In genomic region chr13:41335767-41336166, GRCm38 (mm10) we compare ENCODE assay signal across 10 mouse cellular contexts.
DNase-seq lines count a peak whose midpoint lies in the region; ATAC-seq and TF ChIP-seq lines count a peak whose summit lies in the region.
"Had no signal": no experiment of that assay in that cellular context is flagged by ENCODE, and none has a peak within 500 bp of the region (broad histone marks: within the 10 kb centered on the region; RNA-seq: fewer than 3 reads in every experiment).

No protein-coding gene starts in this region.

- H3K36me3 ChIP-seq in heart, embryonic 13.5 days, result peaks cover 26% of the 10 kb centered on the region
- peaks cover 26% of the 10 kb centered on the region for H3K36me3 ChIP-seq in lung, postnatal 0 days (ENCODE audit: insufficient read depth, low read length)
- peaks cover 16% of the 10 kb centered on the region; the same call in 1 of the 2 replicates for H3K36me3 ChIP-seq in kidney, embryonic 16.5 days (ENCODE audit: insufficient read depth, low read length)
- H3K36me3 ChIP-seq in midbrain, embryonic 14.5 days (ENCODE audit: control insufficient read depth, insufficient read depth, low read length), result no peaks in the 10 kb centered on the region

- no peak for TF ChIP-seq EP300 in lung, postnatal 0 days (IDR thresholded peaks at IDR 0.05)

- no peaks in the 10 kb centered on the region for H3K9me3 ChIP-seq in heart, embryonic 13.5 days
- no peaks in the 10 kb centered on the region for H3K9me3 ChIP-seq in lung, postnatal 0 days (ENCODE audit: low read length)
- no peaks in the 10 kb centered on the region for H3K9me3 ChIP-seq in kidney, embryonic 16.5 days (ENCODE audit: low read length)
- no peaks in the 10 kb centered on the region for H3K9me3 ChIP-seq in midbrain, embryonic 14.5 days (ENCODE audit: control insufficient read depth, low read length)
- H3K9me3 ChIP-seq: hindbrain, embryonic 13.5 days had no signal

- H3K4me3 ChIP-seq in heart, embryonic 13.5 days, result no peak overlapping the region
- no peak overlapping the region for H3K4me3 ChIP-seq in lung, postnatal 0 days (ENCODE audit: low read depth, low read length)
- H3K4me3 ChIP-seq in kidney, embryonic 16.5 days (ENCODE audit: low read length), result no peak overlapping the region
- no peak overlapping the region for H3K4me3 ChIP-seq in midbrain, embryonic 14.5 days (replicated peaks; ENCODE audit: low read depth, low read length)
- H3K4me3 ChIP-seq: hindbrain, embryonic 13.5 days had no signal

- 75% methylated on average over 5 of the region's 5 CpGs for WGBS in heart, embryonic 13.5 days
- 68% methylated on average over 5 of the region's 5 CpGs for WGBS in lung, postnatal 0 days
- 59% methylated on average over 5 of the region's 5 CpGs for WGBS in kidney, embryonic 16.5 days
- WGBS in midbrain, embryonic 14.5 days, result 88% methylated on average over 5 of the region's 5 CpGs

- peak overlapping the region; percentile 26 for H3K4me2 ChIP-seq in heart, embryonic 13.5 days
- no peak overlapping the region for H3K4me2 ChIP-seq in lung, postnatal 0 days (replicated peaks; ENCODE audit: low read depth, low read length)
- H3K4me2 ChIP-seq in kidney, embryonic 16.5 days (replicated peaks; ENCODE audit: low read depth, low read length), result peak overlapping the region; percentile 10; the same call in 1 of the 2 replicates
- no peak overlapping the region for H3K4me2 ChIP-seq in midbrain, embryonic 14.5 days (ENCODE audit: low read length)
- H3K4me2 ChIP-seq: hindbrain, embryonic 13.5 days had no signal

- DNase-seq in heart, adult 8-10 months (ENCODE audit: low spot score), result no peak
- DNase-seq in lung, postnatal 0 days (ENCODE audit: low spot score), result no peak
- no peak for DNase-seq in lung, postnatal 25 days (ENCODE audit: low spot score)
- no peak for DNase-seq in spleen, adult 12 weeks (ENCODE audit: low spot score)
- DNase-seq in midbrain, embryonic 14.5 days, result no peak
- no peak for DNase-seq in right cerebral cortex, postnatal 4 days

- TF ChIP-seq CTCF in lung, postnatal 0 days (IDR thresholded peaks at IDR 0.05), result no peak

- H3K27me3 ChIP-seq in heart, embryonic 13.5 days (replicated peaks), result no peaks in the 10 kb centered on the region
- no peaks in the 10 kb centered on the region for H3K27me3 ChIP-seq in lung, postnatal 0 days (replicated peaks; ENCODE audit: insufficient read depth, low read length)
- no peaks in the 10 kb centered on the region for H3K27me3 ChIP-seq in kidney, embryonic 16.5 days (ENCODE audit: insufficient read depth, low read length)
- H3K27me3 ChIP-seq in midbrain, embryonic 14.5 days (ENCODE audit: control insufficient read depth, insufficient read depth, low read length), result no peaks in the 10 kb centered on the region
- H3K27me3 ChIP-seq: hindbrain, embryonic 13.5 days; Patski had no signal

- H3K9ac ChIP-seq in heart, embryonic 13.5 days, result peak overlapping the region; percentile 65
- H3K9ac ChIP-seq in lung, postnatal 0 days (replicated peaks; ENCODE audit: low read depth), result no peak overlapping the region
- peak overlapping the region; percentile 44; the same call in 1 of the 2 replicates for H3K9ac ChIP-seq in kidney, embryonic 16.5 days (replicated peaks; ENCODE audit: low read length)
- no peak overlapping the region for H3K9ac ChIP-seq in midbrain, embryonic 14.5 days (replicated peaks; ENCODE audit: low read length)
- H3K9ac ChIP-seq: hindbrain, embryonic 13.5 days had no signal

- no peak for ATAC-seq in heart, embryonic 13.5 days (ENCODE audit: extremely low read depth, insufficient number of reproducible peaks, low FRiP score, low TSS enrichment)
- ATAC-seq in lung, postnatal 0 days, result 0 out of 2 replicates have a peak, but pooled peaks have one; percentile 14
- ATAC-seq in kidney, embryonic 16.5 days (ENCODE audit: low FRiP score, low TSS enrichment), result peak; percentile 71
- ATAC-seq in midbrain, embryonic 14.5 days (ENCODE audit: low FRiP score, low TSS enrichment), result no peak

- H3K4me1 ChIP-seq in heart, embryonic 13.5 days, result peaks cover 91% of the 10 kb centered on the region
- H3K4me1 ChIP-seq in lung, postnatal 0 days (ENCODE audit: insufficient read depth, low read depth, low read length), result peaks cover 53% of the 10 kb centered on the region; the same call in 1 of the 2 replicates
- H3K4me1 ChIP-seq in kidney, embryonic 16.5 days (ENCODE audit: insufficient read depth, low read length), result peaks cover 41% of the 10 kb centered on the region
- no peaks in the 10 kb centered on the region for H3K4me1 ChIP-seq in midbrain, embryonic 14.5 days (ENCODE audit: control insufficient read depth, insufficient read depth, low read length)

- peak overlapping the region; percentile 98 for H3K27ac ChIP-seq in heart, embryonic 13.5 days (replicated peaks)
- peak overlapping the region; percentile 82 for H3K27ac ChIP-seq in lung, postnatal 0 days (ENCODE audit: low read length)
- peak overlapping the region; percentile 93 for H3K27ac ChIP-seq in kidney, embryonic 16.5 days (ENCODE audit: low read length)
- no peak overlapping the region for H3K27ac ChIP-seq in midbrain, embryonic 14.5 days (replicated peaks; ENCODE audit: low read depth, low read length)
- H3K27ac ChIP-seq: hindbrain, embryonic 13.5 days had no signal

Comparison
In these comparisons a context has a peak if more than half of its experiments do, and no peak if none do; other contexts are left out.
1. ATAC-seq: peak in lung, postnatal 0 days (single experiment) and kidney, embryonic 16.5 days (single experiment); none in heart, embryonic 13.5 days (single experiment) and midbrain, embryonic 14.5 days (single experiment).
2. H3K4me2 ChIP-seq: peak in heart, embryonic 13.5 days (single experiment) and kidney, embryonic 16.5 days (single experiment); none in lung, postnatal 0 days (single experiment) and midbrain, embryonic 14.5 days (single experiment).
3. H3K9ac ChIP-seq: peak in heart, embryonic 13.5 days (single experiment) and kidney, embryonic 16.5 days (single experiment); none in lung, postnatal 0 days (single experiment) and midbrain, embryonic 14.5 days (single experiment).